Mouse (Mus musculus): ENCODE measurements around the gene Slc44a5.

DNA sequence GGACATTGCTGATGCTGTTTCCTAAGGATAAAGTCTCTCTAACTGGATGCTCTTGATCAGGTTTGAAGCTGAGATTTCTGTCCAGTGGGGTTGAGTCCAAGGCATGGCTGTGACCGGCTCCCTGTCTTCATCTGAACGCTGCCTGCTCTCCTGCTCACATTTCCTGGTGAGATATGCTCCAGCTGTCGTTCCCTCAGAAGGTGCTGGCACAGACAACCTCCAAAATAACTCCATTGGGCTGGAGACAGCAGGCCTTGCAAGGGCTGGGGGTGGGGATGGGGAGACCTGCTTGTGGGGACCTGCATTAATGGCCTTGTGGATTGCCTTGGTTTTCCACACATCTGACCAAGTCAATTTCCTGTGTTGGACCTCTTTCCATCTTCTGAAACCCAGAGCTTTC, 311.0 kb downstream of the Slc44a5 start:
- TF ChIP-seq POLR2A (IDR thresholded peaks at IDR 0.05; ENCODE audit: low read depth, low read length) = no peak
- TF ChIP-seq CTCF (IDR thresholded peaks at IDR 0.05; ENCODE audit: extremely low read depth, insufficient read length, insufficient replicate concordance, low read depth, low read length) = no peak

Data from small intestine, adult 2 months (tissue).